Mouse (Mus musculus) heart, embryonic 10.5 days (tissue): Measurements from ENCODE around the gene Gcnt2. TPM values are rescaled to one million over a fixed set of nuclear protein-coding genes. Genes with fewer than 3 reads are reported as not detected.
"Not testable (repeated sequence)": the region's sequence is repeated elsewhere in the genome, so short reads cannot be mapped to it uniquely, and the experiment has no call there.

Experiments
- DNase-seq: peaks from one replicate; pipeline ENCODE4 v3.0.0-alpha.2; 2017; ENCODE audit warnings: low spot score
- H3K27ac ChIP-seq: fragments of 300-500 bp; sonication (generic); 2 replicates; pipeline ENCODE4 v1.5.1; 2016; ENCODE audit warnings: mild to moderate bottlenecking
- H3K27me3 ChIP-seq: fragments of 300-500 bp; sonication (generic); 2 replicates; pipeline ENCODE4 v1.6.1; 2016; ENCODE audit warnings: mild to moderate bottlenecking; ENCODE audit not compliant: poor library complexity, insufficient read depth, severe bottlenecking
- H3K36me3 ChIP-seq: fragments of 300-500 bp; sonication (generic); 2 replicates; pipeline ENCODE4 v1.6.1; 2016; ENCODE audit warnings: mild to moderate bottlenecking, moderate library complexity
- H3K4me1 ChIP-seq: fragments of 300-500 bp; sonication (generic); 2 replicates; pipeline ENCODE4 v1.6.1; 2016; ENCODE audit warnings: mild to moderate bottlenecking
- H3K4me3 ChIP-seq: fragments of 300-500 bp; sonication (generic); 2 replicates; pipeline ENCODE4 v1.5.1; 2016; ENCODE audit warnings: mild to moderate bottlenecking, moderate library complexity
- H3K9me3 ChIP-seq: fragments of 300-500 bp; sonication (generic); 2 replicates; pipeline ENCODE4 v1.6.1; 2016; ENCODE audit warnings: mild to moderate bottlenecking, moderate library complexity
- WGBS: fragments of 180-500 bp; shearing (Covaris S2); methylation state at CpG from one replicate; pipeline ENCODE4 v1.1.7; 2016; 5-methylcytosine and 5-hydroxymethylcytosine counted together
- polyA plus RNA-seq: library from polyadenylated mRNA; unstranded; fragments of >200 nt; fragmentation: Nextera tagmentation; extraction: Ambion mirVana; gene quantifications from 2 replicates; pipeline ENCODE4 v1.2.1, GENCODE M21; 2016

The Gcnt2 gene
- polyA plus RNA-seq, 1 experiment from 2014 or later: 2.7 TPM

DNA sequence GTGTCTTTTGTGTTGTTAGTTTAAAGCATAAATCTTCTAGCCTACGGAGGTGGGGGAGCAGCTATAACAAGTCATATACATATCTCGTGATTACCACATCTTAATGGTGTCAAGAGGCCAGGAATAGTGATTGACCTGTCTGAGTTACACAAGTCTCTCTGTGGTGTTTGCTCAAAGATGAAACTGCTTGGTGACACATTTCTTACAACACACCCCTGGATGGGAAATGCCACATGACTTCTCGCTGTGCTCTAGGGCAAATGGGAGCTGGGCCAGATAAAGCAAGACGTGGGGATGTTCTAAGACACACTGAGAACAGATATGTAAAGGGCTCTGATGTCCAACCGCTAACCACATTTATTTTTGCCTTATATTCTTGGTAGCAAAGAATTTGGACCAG lies 111.7 kb downstream of the Gcnt2 start:
- H3K27me3 ChIP-seq: no peaks in the 10 kb centered on the region
- H3K9me3 ChIP-seq: no peaks in the 10 kb centered on the region
- 83% methylated on average over 5 of the region's 5 CpGs for WGBS
- H3K4me1 ChIP-seq: no peaks in the 10 kb centered on the region
- no peak for DNase-seq
- H3K4me3 ChIP-seq: no peak overlapping the region
- no peaks in the 10 kb centered on the region for H3K36me3 ChIP-seq
- no peak overlapping the region for H3K27ac ChIP-seq

DNA sequence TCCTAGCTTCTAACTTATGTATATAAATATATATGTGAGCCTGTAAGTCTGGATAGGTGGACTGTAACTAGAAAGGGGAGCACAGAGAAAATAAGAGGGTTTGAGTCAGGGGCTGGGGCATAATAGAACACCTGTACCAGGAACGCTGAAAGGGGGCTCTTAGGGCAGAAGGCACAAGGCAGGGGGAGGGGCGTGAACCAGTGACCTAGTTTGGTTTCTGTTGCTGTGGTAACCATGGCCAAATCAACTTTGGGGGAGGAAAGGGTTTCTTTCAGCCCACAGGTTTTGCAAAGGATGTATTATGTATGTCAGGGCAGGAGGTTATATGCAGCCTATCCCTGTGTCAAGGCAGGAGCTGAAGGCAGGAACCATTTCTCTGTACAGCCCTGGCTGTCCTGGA lies 112.3 kb downstream of the Gcnt2 start:
- Histone ChIP-seq H3K9me3 (no peaks in the 10 kb centered on the region), H3K27ac (no peak overlapping the region), H3K27me3 (no peaks in the 10 kb centered on the region), H3K4me1 (no peaks in the 10 kb centered on the region), H3K4me3 (no peak overlapping the region), H3K36me3 (no peaks in the 10 kb centered on the region)
- no peak for DNase-seq
- 86% methylated on average over 2 of the region's 2 CpGs for WGBS

DNA sequence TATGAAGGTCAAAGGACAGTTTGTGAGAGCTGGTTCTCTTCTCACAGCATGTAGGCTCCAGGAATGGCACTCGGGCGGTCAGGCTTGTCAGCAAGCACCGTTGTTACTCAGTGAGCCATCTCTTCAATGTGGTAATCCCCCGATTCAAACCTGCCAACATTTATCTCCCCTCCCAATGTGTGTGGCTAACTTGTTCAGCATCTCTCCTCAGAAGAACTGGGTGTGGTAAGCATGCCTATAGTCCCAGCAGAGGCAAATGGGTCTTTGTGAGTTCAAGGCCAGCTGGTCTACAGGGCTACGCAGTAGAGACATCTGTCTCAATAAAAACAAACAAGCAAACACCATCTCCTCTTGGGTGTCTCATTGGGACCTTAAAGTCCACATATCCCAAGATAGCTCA lies 113.4 kb downstream of the Gcnt2 start:
- WGBS: 83% methylated on average over 5 of the region's 5 CpGs
- Histone ChIP-seq H3K27me3 (no peaks in the 10 kb centered on the region), H3K4me3 (no peak overlapping the region), H3K27ac (no peak overlapping the region), H3K4me1 (no peaks in the 10 kb centered on the region), H3K9me3 (no peaks in the 10 kb centered on the region), H3K36me3 (no peaks in the 10 kb centered on the region)
- no peak for DNase-seq

DNA sequence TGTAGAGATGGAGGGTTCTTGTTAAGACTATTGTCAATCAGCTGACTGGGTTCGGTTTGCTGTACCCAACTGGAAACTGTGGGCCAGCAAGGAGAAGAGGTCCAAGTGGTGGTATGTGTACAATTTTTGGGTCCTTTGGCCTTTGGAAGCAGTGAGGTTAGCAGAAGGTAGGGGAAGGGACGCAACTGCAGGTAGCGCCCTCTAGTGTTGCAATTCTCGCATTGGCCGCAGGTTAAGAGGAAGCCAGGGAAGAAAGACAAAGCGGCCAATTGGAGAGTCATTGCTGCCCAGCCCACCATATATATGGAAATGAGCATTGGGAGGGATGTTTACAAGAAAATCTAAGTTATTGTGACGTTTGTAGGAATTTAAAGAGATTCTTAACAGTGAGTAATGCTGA lies 118.1 kb downstream of the Gcnt2 start:
- H3K36me3 ChIP-seq: no peaks in the 10 kb centered on the region
- DNase-seq: peak; percentile 76
- H3K27ac ChIP-seq: no peak overlapping the region
- no peaks in the 10 kb centered on the region for H3K9me3 ChIP-seq
- no peak overlapping the region for H3K4me3 ChIP-seq
- WGBS: 21% methylated on average over 7 of the region's 7 CpGs
- H3K4me1 ChIP-seq: no peaks in the 10 kb centered on the region
- H3K27me3 ChIP-seq: no peaks in the 10 kb centered on the region

DNA sequence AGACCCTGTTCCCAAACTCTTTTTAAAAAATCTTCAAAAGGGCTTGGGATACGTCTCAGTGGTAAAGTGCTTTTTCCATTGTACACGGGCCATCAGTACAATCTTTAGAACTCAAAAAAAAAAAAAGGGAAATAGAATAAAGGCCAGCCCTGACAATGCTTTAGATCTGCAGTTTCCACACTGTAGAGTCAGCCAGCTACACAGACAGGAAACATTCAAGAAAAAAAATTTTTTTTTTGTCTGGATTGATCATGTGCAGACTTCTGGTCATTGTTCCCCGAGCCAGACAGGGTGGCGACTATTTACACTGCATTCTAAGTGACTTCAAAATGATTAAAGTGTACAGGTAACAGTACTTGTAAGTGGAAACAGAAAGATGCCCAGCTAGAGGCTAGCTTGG lies 119.1 kb downstream of the Gcnt2 start:
- H3K36me3 ChIP-seq: no peaks in the 10 kb centered on the region
- WGBS: 70% methylated on average over 4 of the region's 4 CpGs
- H3K27me3 ChIP-seq: no peaks in the 10 kb centered on the region
- H3K9me3 ChIP-seq: no peaks in the 10 kb centered on the region
- no peak for DNase-seq
- H3K27ac ChIP-seq: no peak overlapping the region
- H3K4me3 ChIP-seq: no peak overlapping the region
- no peaks in the 10 kb centered on the region for H3K4me1 ChIP-seq

DNA sequence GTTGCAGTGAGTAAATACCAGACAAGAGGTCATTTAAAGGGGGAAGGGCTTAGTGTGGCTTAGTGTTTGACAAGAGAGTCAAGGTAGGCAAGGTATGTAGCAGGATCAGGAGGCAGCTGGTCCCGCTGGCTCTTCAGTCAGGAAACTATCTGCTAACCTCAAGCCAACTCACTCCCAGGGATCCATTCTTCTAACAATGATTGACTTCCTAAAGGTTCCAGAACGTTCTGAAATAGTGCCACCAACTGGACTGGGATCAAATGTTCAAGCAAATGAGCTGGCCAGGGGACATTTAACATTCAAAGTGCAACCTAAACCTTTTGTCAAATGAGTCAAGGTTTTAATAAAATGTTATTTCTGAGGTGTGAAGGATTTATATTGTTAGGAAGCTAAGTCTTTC lies 119.8 kb downstream of the Gcnt2 start:
- WGBS: 52% methylated on average over 2 of the region's 2 CpGs
- H3K4me1 ChIP-seq: no peaks in the 10 kb centered on the region
- no peak overlapping the region for H3K27ac ChIP-seq

DNA sequence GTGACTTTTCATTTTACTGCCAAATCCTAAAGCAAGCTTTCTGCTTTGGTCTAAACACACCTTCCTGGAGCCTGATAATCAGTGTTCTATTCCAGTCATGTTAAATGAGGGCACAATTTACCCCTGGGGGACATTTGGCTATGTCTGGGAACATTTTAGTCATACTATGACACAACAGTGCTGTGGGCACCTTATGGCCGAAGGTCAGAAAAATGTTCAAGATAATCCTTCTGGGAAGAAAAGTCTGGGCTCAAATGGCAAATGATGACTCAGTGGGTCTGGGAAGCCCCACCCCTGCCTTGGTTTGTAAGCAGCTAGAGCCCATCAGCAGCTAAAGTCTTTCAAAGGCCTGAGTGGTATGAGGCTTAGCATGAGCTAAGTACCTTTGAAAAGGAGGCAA lies 123.2 kb downstream of the Gcnt2 start:
- H3K4me3 ChIP-seq: no peak overlapping the region
- WGBS: 73% methylated on average over 1 of the region's 1 CpGs
- no peaks in the 10 kb centered on the region for H3K36me3 ChIP-seq

More for the DNA sequence above, 119.8 kb downstream of the Gcnt2 start:
- no peaks in the 10 kb centered on the region for H3K36me3 ChIP-seq
- no peaks in the 10 kb centered on the region for H3K27me3 ChIP-seq
- H3K9me3 ChIP-seq: no peaks in the 10 kb centered on the region
- no peak overlapping the region for H3K4me3 ChIP-seq
- no peak for DNase-seq

DNA sequence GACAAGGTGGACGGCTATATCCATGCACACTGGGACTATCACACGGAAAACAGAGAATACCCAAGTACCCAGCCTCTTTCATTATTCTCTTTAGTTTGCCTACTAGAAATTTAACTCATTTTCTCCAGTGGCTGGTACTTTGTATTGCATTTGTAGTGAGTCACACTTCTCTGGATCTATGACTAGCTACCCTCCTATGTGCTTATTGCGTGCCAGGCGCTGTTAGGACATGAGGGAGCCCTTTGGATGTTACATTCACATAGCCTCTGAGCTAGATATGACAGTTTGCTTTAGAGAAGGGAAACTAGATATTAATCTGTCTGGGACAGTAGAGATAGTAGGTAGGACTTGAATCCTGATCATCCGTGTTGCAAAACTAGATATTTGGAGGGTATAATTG lies 126.5 kb downstream of the Gcnt2 start:
- no peaks in the 10 kb centered on the region for H3K27me3 ChIP-seq
- H3K27ac ChIP-seq: no peak overlapping the region
- WGBS: 87% methylated on average over 5 of the region's 5 CpGs
- no peak for DNase-seq
- H3K36me3 ChIP-seq: no peaks in the 10 kb centered on the region
- no peak overlapping the region for H3K4me3 ChIP-seq
- no peaks in the 10 kb centered on the region for H3K9me3 ChIP-seq
- H3K4me1 ChIP-seq: no peaks in the 10 kb centered on the region

More for the DNA sequence above, 123.2 kb downstream of the Gcnt2 start:
- DNase-seq: no peak
- Histone ChIP-seq H3K4me1 (no peaks in the 10 kb centered on the region), H3K9me3 (no peaks in the 10 kb centered on the region), H3K27ac (no peak overlapping the region), H3K27me3 (no peaks in the 10 kb centered on the region)

DNA sequence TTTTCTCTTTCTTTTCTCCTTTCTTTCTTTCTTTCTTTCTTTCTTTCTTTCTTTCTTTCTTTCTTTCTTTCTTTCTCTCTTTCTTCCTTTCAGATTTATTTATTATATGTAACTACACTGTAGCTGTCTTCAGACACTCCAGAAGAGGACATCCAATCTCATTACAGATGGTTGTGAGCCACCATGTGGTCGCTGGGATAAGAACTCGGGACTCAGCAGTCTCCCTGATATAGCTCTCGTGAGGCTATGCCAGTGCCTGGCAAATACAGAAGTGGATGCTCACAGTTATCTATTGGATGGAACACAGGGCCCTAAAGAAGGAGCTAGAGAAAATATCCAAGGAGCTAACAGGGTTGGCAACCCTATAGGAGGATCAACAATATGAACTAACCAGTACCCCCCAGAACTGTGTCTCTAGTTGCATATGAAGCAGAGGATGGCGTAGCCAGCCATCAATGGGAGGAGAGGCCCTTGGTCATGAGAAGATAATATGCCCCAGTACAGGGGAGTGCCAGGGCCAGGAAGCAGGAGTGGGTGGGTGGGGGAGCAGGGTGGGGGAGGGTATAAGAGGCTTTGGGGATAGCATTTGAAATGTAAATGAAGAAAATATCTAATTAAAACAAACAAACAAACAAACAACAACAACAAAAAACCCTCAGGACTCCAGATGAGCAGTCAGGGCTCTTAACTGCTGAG lies 128.2 kb downstream of the Gcnt2 start:
- not testable (repeated sequence) for H3K9me3 ChIP-seq

DNA sequence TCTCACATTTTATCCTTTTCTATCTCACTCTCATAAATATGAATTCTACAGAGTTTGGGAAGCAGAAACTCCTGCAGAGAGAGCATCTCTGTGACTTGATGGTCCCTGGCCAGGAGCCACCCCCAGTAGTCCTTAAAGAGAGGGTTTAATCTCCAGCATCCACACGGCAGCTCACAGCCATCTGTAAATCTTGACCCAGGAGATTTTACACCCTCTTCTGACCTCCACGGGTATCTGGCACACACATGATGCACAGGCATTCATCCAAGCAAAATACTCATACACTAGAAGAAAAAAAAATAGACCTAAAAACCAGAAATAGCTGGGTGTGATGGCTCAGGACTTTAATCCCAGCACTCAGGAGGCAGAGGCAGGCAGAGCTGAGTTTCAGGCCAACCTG lies 128.9 kb downstream of the Gcnt2 start:
- Histone ChIP-seq H3K36me3 (no peaks in the 10 kb centered on the region), H3K9me3 (no peaks in the 10 kb centered on the region), H3K27ac (no peak overlapping the region), H3K27me3 (no peaks in the 10 kb centered on the region), H3K4me1 (no peaks in the 10 kb centered on the region), H3K4me3 (no peak overlapping the region)
- DNase-seq: no peak
- 61% methylated on average over 2 of the region's 2 CpGs for WGBS

More for the DNA sequence above, 128.2 kb downstream of the Gcnt2 start:
- H3K36me3 ChIP-seq, H3K4me3 ChIP-seq, DNase-seq, H3K4me1 ChIP-seq, H3K27ac ChIP-seq, H3K27me3 ChIP-seq: not testable (repeated sequence)
- WGBS: 54% methylated on average over 4 of the region's 4 CpGs

DNA sequence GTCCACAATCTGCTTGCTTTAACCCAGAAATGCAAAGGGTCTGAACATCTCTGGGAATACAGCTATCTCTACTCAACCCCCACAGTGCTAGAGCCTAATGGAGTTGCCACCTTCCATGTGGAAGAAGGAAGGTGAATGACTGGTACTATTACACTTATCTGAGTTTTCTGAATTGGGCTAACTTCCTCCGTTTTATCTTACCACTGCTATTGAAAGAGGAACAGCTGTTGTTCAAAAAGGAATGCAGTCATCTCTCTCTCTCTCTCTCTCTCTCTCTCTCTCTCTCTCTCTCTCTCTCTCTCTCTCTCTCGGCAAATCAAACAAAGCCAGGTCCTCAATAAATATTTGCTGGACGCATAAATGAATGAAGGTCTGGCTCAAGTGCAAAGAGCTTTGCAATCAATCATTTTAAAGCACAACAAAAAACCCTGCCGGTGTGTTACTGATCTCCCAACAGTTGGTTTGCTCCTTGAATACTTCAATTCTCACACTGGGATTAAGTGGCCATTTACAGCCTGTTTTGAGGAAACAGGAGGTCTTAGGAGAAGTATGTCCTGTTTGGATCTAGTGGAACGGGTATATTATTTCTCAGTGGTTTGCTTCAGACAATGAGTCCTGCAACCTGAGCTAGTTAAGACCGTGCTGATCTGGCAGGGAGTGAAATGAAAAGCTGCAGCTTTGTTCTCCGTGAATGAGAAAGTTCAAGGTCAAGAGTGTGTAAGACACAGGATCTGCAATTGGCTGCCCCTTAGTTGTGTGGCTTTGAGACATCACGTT lies 135.1 kb downstream of the Gcnt2 start:
- H3K4me1 ChIP-seq: peaks cover 10% of the 10 kb centered on the region; the same call in 1 of the 2 replicates
- 36% methylated on average over 8 of the region's 8 CpGs for WGBS
- DNase-seq: no peak
- H3K36me3 ChIP-seq: no peaks in the 10 kb centered on the region
- H3K4me3 ChIP-seq: no peak overlapping the region
- H3K27ac ChIP-seq: peak overlapping the region; percentile 59
- no peaks in the 10 kb centered on the region for H3K9me3 ChIP-seq
- H3K27me3 ChIP-seq: no peaks in the 10 kb centered on the region

DNA sequence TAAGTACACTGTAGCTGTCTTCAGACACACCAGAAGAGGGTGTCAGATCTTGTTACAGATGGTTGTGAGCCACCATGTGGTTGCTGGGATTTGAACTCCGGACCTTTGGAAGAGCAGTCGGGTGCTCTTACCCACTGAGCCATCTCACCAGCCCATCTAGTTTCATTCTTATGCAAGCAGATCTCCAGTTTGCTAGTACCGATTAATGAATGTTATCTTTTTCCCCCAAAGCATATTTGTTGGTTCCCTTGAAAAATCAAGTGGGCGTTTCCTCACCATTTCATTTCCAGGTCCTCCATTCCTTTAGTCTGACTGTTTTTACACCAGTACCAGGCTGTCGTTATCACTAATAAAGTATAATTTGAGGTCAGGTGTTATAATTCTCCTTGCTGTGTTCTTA lies 139.0 kb downstream of the Gcnt2 start:
- H3K36me3 ChIP-seq, H3K9me3 ChIP-seq, H3K27ac ChIP-seq, DNase-seq, H3K4me3 ChIP-seq, H3K27me3 ChIP-seq: not testable (repeated sequence)
- 85% methylated on average over 5 of the region's 5 CpGs for WGBS
- H3K4me1 ChIP-seq: peaks cover 23% of the 10 kb centered on the region

DNA sequence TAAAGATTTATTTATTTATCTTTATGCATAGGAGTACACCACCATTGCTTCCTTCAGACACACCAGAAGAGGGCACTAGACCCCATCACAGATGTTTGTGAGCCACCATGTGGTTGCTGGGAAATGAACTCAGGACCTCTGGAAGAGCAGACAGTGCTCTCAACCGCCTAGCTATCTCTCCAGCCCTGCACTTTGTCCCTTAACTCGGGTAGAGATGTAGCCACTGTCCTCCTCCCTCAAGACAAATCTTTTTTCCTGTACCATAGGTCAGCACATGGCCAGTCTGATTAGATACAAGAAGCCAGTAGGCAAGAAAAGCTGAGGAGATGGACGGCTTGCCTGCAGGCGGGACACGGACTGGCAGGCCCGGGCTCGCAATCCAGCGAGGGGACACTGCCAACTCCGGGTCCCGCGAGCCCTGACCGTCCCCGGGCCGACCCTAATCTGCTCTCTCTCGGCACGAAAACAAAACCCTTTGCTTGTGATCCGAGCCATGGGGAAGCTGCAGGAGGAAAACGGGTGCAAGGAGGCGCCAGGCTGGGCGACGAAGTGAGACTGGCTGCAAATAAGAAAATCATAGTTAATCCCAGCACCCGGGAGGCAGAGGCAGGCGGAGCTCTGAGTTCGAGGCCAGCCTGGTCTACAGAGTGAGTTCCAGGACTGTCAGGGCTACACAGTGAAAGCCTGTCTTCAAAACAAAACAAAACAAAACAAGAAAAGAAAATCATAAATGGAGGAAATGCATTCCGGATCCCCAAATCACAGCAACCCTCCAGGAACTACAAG lies 140.8 kb downstream of the Gcnt2 start:
- peak overlapping the region; percentile 86 for H3K4me3 ChIP-seq
- under 1% methylated on average over 25 of the region's 25 CpGs for WGBS

More for the DNA sequence above, 140.8 kb downstream of the Gcnt2 start:
- no peaks in the 10 kb centered on the region for H3K27me3 ChIP-seq
- peaks cover 14% of the 10 kb centered on the region for H3K4me1 ChIP-seq
- peaks cover 15% of the 10 kb centered on the region for H3K36me3 ChIP-seq
- no peaks in the 10 kb centered on the region for H3K9me3 ChIP-seq
- peak overlapping the region; percentile 95 for H3K27ac ChIP-seq
- peak; percentile 78 for DNase-seq
